Mouse (Mus musculus) megakaryocyte, adult 5-6 weeks (primary cell): Measurements from ENCODE around the gene Tbxas1. TPM values are rescaled to one million over a fixed set of nuclear protein-coding genes. Genes with fewer than 3 reads are reported as not detected.

ENCODE experiments used
- ATAC-seq: 2 replicates; pipeline ENCODE4 v1.8.0; 2016; ENCODE audit warnings: mild to moderate bottlenecking, inconsistent platforms; ENCODE audit not compliant: poor library complexity, severe bottlenecking
- total RNA-seq, 2 experiments: library from RNA; stranded (forward) in 1 of 2; stranded (reverse) in 1 of 2; fragments of 153-499, 151-499 nt in 1 of 2; fragments of 221-1000, 200-1000 nt in 1 of 2; gene quantifications; 2 replicates each; pipeline versions ENCODE4 v1.2.3 to v1.2.4; 2015 to 2017

Gene Tbxas1
- total RNA-seq, 2 experiments from 2014 or later: 25.1 to 33.0 TPM

GRCm38 (mm10) chr6:38919135-38919740 is 44.0 kb downstream of the Tbxas1 start:
- ATAC-seq: peak; percentile 60

- no peak for ATAC-seq
Observed at GRCm38 (mm10) chr6:38920141-38920540, 44.9 kb downstream of the Tbxas1 start.

- ATAC-seq: no peak
Observed at GRCm38 (mm10) chr6:38921095-38921809, 46.0 kb downstream of the Tbxas1 start.

GRCm38 (mm10) chr6:38921810-38922116 is 46.6 kb downstream of the Tbxas1 start:
- no peak for ATAC-seq

- no peak for ATAC-seq
Observed at GRCm38 (mm10) chr6:38922517-38922916, 47.3 kb downstream of the Tbxas1 start.

GRCm38 (mm10) chr6:38923450-38923849 is 48.2 kb downstream of the Tbxas1 start:
- no peak for ATAC-seq

GRCm38 (mm10) chr6:38923870-38924817 is 48.9 kb downstream of the Tbxas1 start:
- peak; percentile 39 for ATAC-seq

GRCm38 (mm10) chr6:38925719-38926118 is 50.5 kb downstream of the Tbxas1 start:
- ATAC-seq: no peak

- ATAC-seq: no peak
Observed at GRCm38 (mm10) chr6:38926135-38926962, 51.1 kb downstream of the Tbxas1 start.

- no peak for ATAC-seq
Observed at GRCm38 (mm10) chr6:38926963-38927361, 51.8 kb downstream of the Tbxas1 start.

GRCm38 (mm10) chr6:38928489-38928888 is 53.3 kb downstream of the Tbxas1 start:
- ATAC-seq: no peak

GRCm38 (mm10) chr6:38936009-38936408 is 60.8 kb downstream of the Tbxas1 start:
- ATAC-seq: no peak

GRCm38 (mm10) chr6:38938421-38938820 is 63.2 kb downstream of the Tbxas1 start:
- ATAC-seq: peak; percentile 82

- ATAC-seq: no peak
Observed at GRCm38 (mm10) chr6:38939096-38939495, 63.9 kb downstream of the Tbxas1 start.

GRCm38 (mm10) chr6:38941016-38941415 is 65.8 kb downstream of the Tbxas1 start:
- peak; percentile 74 for ATAC-seq

- no peak for ATAC-seq
Observed at GRCm38 (mm10) chr6:38942771-38943170, 67.6 kb downstream of the Tbxas1 start.

- ATAC-seq: no peak
Observed at GRCm38 (mm10) chr6:38944392-38944791, 69.2 kb downstream of the Tbxas1 start.

GRCm38 (mm10) chr6:38944826-38945225 is 69.6 kb downstream of the Tbxas1 start:
- ATAC-seq: no peak

- peak; percentile 11; the same call in 1 of the 2 replicates for ATAC-seq
Observed at GRCm38 (mm10) chr6:38945681-38946080, 70.5 kb downstream of the Tbxas1 start.

- ATAC-seq: no peak
Observed at GRCm38 (mm10) chr6:38947282-38947681, 72.1 kb downstream of the Tbxas1 start.
